Mouse (Mus musculus) spleen, adult 2 months (tissue): ENCODE results near the gene Tmem59.

ENCODE experiments used
- CTCF ChIP-seq: fragments of 200-500 bp; IDR thresholded peaks from 2 replicates; pipeline ENCODE4 v1.5.1; 2011; ENCODE audit warnings: mild to moderate bottlenecking, inconsistent platforms; ENCODE audit not compliant: insufficient read depth, insufficient read length, insufficient replicate concordance; ENCODE audit errors: extremely low read depth
- POLR2A ChIP-seq: fragments of 200-500 bp; IDR thresholded peaks from 2 replicates; pipeline ENCODE4 v1.6.1; 2011; ENCODE audit warnings: low read depth, low read length, inconsistent platforms

DNA sequence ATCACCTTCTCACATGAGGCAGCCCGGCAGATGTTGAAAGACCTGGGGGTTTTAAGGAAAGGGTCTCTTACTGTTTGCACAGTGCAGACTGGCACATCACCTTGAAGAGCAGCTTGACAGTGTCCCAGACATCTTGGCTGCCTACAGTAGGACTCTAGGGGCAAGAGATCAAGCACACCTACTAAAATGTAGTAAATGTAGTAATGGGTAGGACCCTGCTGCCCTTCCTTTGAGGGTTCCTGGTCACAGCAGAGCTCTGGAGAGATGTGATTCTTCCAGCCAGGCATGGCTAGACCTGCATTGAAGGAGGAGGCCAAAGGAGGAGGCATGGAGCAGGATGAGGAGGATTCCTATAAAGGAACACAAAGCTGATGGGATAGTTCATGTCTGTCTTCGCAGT, 28.8 kb downstream of the Tmem59 start:
- TF ChIP-seq CTCF: no peak
- TF ChIP-seq POLR2A: no peak
